In genomic region chr9:15708979-15709598, GRCm38 (mm10) we compare ENCODE assay signal across 7 mouse cellular contexts. TPM values are rescaled to one million over a fixed set of nuclear protein-coding genes. Genes with fewer than 3 reads are reported as not detected.
A peak's percentile ranks its signal among the peaks of the same experiment; 100 is the strongest.
DNase-seq lines count a peak whose midpoint lies in the region; ATAC-seq and TF ChIP-seq lines count a peak whose summit lies in the region.

No protein-coding gene starts in this region.

- H3K36me3 ChIP-seq in testis, adult 2 months (ENCODE audit: control insufficient read depth, insufficient read depth, low read length) = no peaks in the 10 kb centered on the region
- no peaks in the 10 kb centered on the region for H3K36me3 ChIP-seq in hindbrain, embryonic 16.5 days (ENCODE audit: control insufficient read depth, insufficient read depth, low read length)
- no peaks in the 10 kb centered on the region for H3K36me3 ChIP-seq in megakaryocyte, embryonic 14.5 days (replicated peaks; ENCODE audit: low read length)

- no peak for TF ChIP-seq CTCF in testis, adult 2 months (IDR thresholded peaks at IDR 0.05; ENCODE audit: control insufficient read depth, insufficient read depth, insufficient replicate concordance, low read depth, low read length)
- TF ChIP-seq CTCF in cortical plate, adult 2 months (IDR thresholded peaks at IDR 0.05; ENCODE audit: extremely low read depth, insufficient read depth, low read length) = no peak

- peak overlapping the region; percentile 95 for H3K9ac ChIP-seq in hindbrain, embryonic 16.5 days (ENCODE audit: low read depth, low read length)

- H3K4me2 ChIP-seq in hindbrain, embryonic 16.5 days (ENCODE audit: low read length) = peak overlapping the region; percentile 59

- peak; percentile 79 for ATAC-seq in hindbrain, embryonic 16.5 days

- peaks cover 7% of the 10 kb centered on the region for H3K4me1 ChIP-seq in testis, adult 2 months (ENCODE audit: control insufficient read depth, insufficient read depth, low read length)
- H3K4me1 ChIP-seq in cortical plate, adult 2 months (ENCODE audit: control insufficient read depth, insufficient read depth, low read length) = peaks cover 4% of the 10 kb centered on the region
- H3K4me1 ChIP-seq in hindbrain, embryonic 16.5 days (ENCODE audit: control insufficient read depth, insufficient read depth, low read depth, low read length) = peaks cover 17% of the 10 kb centered on the region
- H3K4me1 ChIP-seq in megakaryocyte, embryonic 14.5 days = peaks cover 15% of the 10 kb centered on the region

- no peaks in the 10 kb centered on the region for H3K9me3 ChIP-seq in hindbrain, embryonic 16.5 days (ENCODE audit: control insufficient read depth, low read length)
- peaks cover 8% of the 10 kb centered on the region for H3K9me3 ChIP-seq in megakaryocyte, embryonic 14.5 days

- H3K4me3 ChIP-seq in testis, adult 2 months (ENCODE audit: control insufficient read depth, low read depth, low read length) = peak overlapping the region; percentile 91
- H3K4me3 ChIP-seq in cortical plate, adult 2 months (ENCODE audit: insufficient read depth, low read length) = peak overlapping the region; percentile 78
- peak overlapping the region; percentile 84 for H3K4me3 ChIP-seq in hindbrain, embryonic 16.5 days (ENCODE audit: low read length)
- H3K4me3 ChIP-seq in megakaryocyte, embryonic 14.5 days (replicated peaks) = peak overlapping the region; percentile 93

- WGBS in hindbrain, embryonic 16.5 days = 17% methylated on average over 14 of the region's 14 CpGs

- DNase-seq in testis, postnatal 10 days (ENCODE audit: low spot score) = no peak
- DNase-seq in retina, embryonic 14.5 days (ENCODE audit: low spot score) = no peak
- no peak for DNase-seq in spleen, adult 18-20 months

- no peak for TF ChIP-seq POLR2A in testis, adult 2 months (IDR thresholded peaks at IDR 0.05; ENCODE audit: control insufficient read depth, low read depth, low read length)
- TF ChIP-seq POLR2A in cortical plate, adult 2 months (IDR thresholded peaks at IDR 0.05; ENCODE audit: extremely low read depth, insufficient read depth, low read length) = no peak

- no peaks in the 10 kb centered on the region for H3K27me3 ChIP-seq in testis, adult 2 months (ENCODE audit: control insufficient read depth, insufficient read depth, low read length)
- H3K27me3 ChIP-seq in hindbrain, embryonic 16.5 days (replicated peaks; ENCODE audit: control insufficient read depth, insufficient read depth, low read length) = no peaks in the 10 kb centered on the region
- H3K27me3 ChIP-seq in megakaryocyte, embryonic 14.5 days (replicated peaks) = peaks cover 30% of the 10 kb centered on the region

- H3K27ac ChIP-seq in testis, adult 2 months (ENCODE audit: control insufficient read depth, insufficient read depth, low read depth, low read length) = peak overlapping the region; percentile 44
- peak overlapping the region; percentile 68 for H3K27ac ChIP-seq in cortical plate, adult 2 months (ENCODE audit: insufficient read depth, low read length)
- peak overlapping the region; percentile 95 for H3K27ac ChIP-seq in hindbrain, embryonic 16.5 days (ENCODE audit: low read depth, low read length)

RNA-seq across cellular contexts. Expression of gene Slc36a4, which starts 0.4 kb away (rescaled TPM):
- 8.0 and 9.8 TPM in 2 replicates for polyA plus RNA-seq in testis, adult 2 months (2012; rRNA removed)
- polyA plus RNA-seq in cortical plate, adult 2 months (2012; rRNA removed) = 23.3 and 25.0 TPM in 2 replicates
- 27.7 and 28.7 TPM in 2 replicates for polyA plus RNA-seq in hindbrain, embryonic 16.5 days (2015; fragmentation: Nextera tagmentation; extraction: Ambion mirVana)
- polyA plus RNA-seq in megakaryocyte, embryonic 14.5 days (2012; ENCODE audit: insufficient read depth, low replicate concordance) = 0.11 TPM in 1 of 2 replicates, not detected in the other

Comparison
In these comparisons a context has a peak if more than half of its experiments do, and no peak if none do; other contexts are left out.
1. H3K27ac ChIP-seq: peak in every context shown above with its lines; median percentile 95 in hindbrain, embryonic 16.5 days; 68 in cortical plate, adult 2 months; 44 in testis, adult 2 months.